Mouse (Mus musculus) erythroblast, adult 5-6 weeks (primary cell): Measurements from ENCODE around the gene Cep57l1. TPM values are rescaled to one million over a fixed set of nuclear protein-coding genes. Genes with fewer than 3 reads are reported as not detected.
"Not testable (repeated sequence)": the region's sequence is repeated elsewhere in the genome, so short reads cannot be mapped to it uniquely, and the experiment has no call there.

Source experiments
- ATAC-seq: replicated peaks from 2 replicates; pipeline ENCODE4 v1.8.0; 2016; ENCODE audit warnings: moderate number of reproducible peaks, mild to moderate bottlenecking, moderate TSS enrichment, inconsistent platforms; ENCODE audit not compliant: poor library complexity, low FRiP score, severe bottlenecking
- total RNA-seq, 2 experiments: library from RNA; stranded (forward) in 1 of 2; stranded (reverse) in 1 of 2; fragments of 150-400 nt in 1 of 2; fragments of 200-764, 138-1000 nt in 1 of 2; gene quantifications; 2 replicates each; pipeline versions ENCODE4 v1.2.3 to v1.2.4; 2015 to 2017; ENCODE audit warnings: low replicate concordance in 2 of 2

Cep57l1 gene
- total RNA-seq, 2 experiments from 2014 or later: 7.1 to 11.5 TPM

GRCm38 (mm10) chr10:41818733-41819070, 9.0 kb upstream of the Cep57l1 start:
- not testable (repeated sequence) for ATAC-seq

DNA sequence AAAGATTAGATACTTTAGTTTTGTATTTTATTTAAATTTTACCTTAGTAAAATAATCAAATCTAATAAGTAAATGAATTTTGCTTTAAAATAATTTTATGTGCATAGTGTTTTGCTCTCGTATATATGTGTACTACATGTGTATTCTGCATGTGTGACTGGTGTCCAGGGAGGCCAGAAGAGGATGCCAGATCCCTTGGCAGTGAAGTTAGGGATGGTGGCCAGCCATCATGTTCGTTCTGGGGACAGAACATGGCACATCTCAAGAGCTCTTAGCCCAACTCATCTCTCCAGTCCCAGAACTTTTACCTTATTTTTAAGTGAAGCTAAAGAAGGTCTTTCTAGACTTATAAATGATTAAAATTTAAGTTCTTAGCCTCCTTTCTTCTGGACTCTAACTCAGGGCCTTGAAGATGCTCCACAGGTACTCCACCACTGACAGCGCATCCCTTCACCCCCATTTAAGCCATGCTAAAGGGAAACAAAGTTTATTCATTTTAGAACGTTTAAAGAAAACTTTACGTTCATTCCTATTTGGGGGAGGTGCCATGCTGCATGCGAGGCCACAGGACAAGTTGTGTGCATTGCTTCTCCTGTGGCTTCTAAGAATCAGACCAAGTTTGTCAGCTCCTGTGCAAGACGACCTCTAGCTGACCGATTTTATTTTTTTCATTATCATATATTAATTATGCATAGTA, 8.5 kb upstream of the Cep57l1 start:
- no peak for ATAC-seq

GRCm38 (mm10) chr10:41816516-41816915, 6.8 kb upstream of the Cep57l1 start:
- no peak for ATAC-seq

GRCm38 (mm10) chr10:41814305-41814853, 4.7 kb upstream of the Cep57l1 start:
- ATAC-seq: no peak

DNA sequence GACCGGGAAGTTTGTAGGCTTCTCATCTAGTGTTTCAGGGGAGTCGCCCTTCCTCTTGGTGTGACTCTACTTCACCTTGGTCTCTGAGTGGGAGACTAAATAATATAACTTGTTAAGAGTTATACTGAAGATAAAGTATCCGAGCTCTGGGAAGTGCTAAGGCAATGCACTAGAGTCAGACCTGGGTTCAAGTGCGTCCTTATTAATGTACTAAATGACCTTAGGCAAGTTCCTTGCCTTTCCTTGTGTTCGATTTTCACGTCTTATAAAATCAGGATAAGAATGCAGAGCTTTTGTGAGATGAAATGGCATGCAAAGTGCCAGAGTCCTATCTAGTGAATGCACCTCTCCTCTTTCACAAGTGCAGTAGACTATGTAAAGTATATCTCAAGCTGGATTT, 2.9 kb upstream of the Cep57l1 start:
- no peak for ATAC-seq

- ATAC-seq: peak; percentile 27
Observed at GRCm38 (mm10) chr10:41810564-41811455, 1.1 kb upstream of the Cep57l1 start.

DNA sequence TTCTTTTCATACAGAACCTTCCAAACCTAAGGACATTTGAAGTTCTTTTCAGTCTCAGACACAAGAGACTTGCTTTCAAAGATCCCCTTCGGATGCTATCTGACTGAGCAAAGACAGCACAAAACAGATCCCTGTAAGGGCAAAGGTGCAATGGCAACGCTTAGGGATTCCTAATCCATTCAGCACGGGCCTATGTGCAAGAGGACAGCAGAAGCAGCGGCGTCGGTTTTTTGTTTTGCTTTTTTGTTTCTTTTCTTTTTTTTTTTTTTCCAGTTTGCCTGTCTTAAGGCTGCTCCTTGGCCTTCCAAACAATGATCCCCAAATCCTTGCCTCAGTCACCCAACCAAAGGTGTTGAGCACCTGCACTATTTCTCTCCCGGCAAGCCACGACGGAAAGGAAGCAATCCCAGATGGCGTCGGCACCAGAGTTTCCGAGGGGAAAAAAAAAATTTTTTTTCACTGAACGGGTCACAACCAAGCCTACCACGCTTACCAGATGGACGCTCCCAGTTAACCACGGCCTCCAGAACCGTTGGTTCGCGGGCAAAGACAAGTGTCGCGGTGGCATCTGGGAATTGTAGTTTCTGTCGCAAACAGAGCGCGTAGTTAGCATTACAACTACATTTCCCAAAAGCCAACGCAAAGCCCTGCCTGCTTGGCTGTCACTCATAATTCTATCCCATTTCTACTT, 446 bp downstream of the Cep57l1 start:
- peak; percentile 89 for ATAC-seq

DNA sequence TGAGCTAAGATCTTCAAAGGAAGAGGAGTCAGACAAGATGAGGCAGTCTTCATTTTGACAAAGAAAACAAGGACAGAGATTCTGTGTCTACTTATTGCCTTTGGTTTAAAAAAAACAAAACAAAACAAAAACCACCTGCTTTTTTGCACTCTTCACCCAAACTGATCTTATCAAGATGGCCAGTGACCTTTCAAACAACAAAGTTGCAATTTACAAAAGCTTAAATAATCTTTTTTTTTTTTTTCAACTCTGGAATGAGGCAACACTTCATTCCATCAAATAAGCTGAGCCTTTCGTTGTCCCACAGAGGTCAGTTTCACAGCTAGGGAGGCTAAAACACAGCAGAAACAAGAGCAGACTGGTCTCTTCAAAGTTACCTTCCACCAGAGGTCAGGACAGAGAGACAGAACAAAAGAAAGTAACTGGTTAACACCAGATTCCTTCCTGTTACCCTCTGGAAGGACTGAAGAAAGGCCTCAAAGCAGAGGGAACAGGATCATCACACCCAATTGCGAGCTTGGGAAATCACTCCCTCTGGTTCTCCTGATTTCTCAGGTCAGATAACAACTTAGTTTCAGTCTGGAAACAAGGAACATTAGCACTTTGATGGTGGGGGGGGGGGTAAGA, 3.8 kb downstream of the Cep57l1 start:
- no peak for ATAC-seq

DNA sequence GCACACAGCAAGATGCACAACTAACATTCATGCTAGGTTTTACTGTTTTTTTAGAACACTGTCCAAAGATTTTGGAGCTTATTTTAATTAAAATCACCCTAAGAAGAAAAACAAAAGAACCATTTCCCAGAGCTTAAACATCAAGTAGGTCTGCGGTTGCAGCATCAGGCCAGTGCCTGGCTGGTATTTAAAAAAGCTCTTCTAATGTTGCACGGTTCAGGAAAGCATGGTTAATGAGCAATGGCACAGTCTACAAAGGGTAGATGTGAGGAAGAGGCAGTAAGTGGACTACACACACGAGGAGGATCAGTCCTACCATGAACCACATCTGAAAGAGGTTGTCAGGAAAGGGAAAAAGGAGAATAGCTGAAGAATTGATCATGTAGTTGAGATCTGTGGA, 5.0 kb downstream of the Cep57l1 start:
- ATAC-seq: no peak

- no peak for ATAC-seq
Observed at GRCm38 (mm10) chr10:41803467-41803866, 6.2 kb downstream of the Cep57l1 start.

DNA sequence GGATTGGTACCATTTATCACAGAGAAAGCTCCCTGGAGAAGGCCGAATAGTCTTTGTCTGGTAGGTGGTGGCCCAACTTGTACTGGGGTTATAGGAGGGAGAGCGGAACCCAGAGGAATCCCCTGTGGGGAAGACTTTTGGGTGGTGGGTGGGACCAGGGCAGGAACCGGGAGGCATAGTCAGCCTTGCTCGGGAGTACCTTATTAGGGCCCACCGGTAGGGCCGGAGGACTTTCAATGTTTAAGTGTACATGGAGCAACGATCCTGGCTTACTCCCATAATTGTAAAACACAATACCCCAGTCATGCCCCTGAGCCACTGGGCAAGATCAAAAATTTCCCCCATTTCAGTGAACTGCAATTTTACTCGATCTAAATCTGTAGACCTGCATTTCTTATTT, 12.4 kb downstream of the Cep57l1 start:
- no peak for ATAC-seq

DNA sequence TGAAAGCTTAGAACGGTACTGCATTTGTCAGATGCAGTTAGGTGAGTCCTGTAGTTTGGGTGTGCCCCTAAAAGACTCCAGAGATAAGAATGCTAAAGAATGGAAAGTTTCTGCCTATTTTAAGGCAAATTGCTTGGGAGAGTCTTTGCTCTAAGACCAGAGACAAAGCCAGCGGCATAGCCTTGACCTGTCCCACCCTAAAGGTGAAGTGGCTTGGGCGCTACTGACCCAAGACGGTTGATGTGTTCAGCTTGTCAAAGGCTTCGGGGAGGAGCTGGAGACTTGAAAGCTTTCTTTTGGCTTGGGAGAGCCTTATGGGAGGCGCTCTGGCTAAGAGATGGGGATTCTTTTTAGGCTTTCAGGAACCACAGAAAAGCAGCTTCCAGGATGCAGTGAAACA, 17.3 kb downstream of the Cep57l1 start:
- ATAC-seq: no peak

DNA sequence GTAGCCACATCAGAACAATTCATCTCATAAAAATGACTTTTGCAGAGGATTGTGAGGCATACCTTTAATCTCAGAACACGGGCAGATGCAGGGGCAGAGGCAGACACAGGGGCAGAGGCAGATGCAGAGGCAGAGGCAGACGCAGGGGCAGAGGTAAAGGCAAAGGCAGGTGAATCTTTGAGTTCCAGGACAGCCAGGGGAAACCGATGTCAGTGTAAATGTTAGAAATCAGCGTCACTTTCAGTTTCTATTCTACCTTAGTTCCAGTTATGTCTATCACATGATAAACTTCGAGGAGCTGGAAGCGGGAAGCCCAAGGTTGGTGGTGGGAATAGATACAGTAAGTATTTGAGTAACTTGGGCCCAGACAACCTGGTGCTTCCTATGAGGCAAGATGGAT, 42.4 kb downstream of the Cep57l1 start:
- no peak for ATAC-seq

GRCm38 (mm10) chr10:41766280-41766679, 43.4 kb downstream of the Cep57l1 start:
- no peak for ATAC-seq

DNA sequence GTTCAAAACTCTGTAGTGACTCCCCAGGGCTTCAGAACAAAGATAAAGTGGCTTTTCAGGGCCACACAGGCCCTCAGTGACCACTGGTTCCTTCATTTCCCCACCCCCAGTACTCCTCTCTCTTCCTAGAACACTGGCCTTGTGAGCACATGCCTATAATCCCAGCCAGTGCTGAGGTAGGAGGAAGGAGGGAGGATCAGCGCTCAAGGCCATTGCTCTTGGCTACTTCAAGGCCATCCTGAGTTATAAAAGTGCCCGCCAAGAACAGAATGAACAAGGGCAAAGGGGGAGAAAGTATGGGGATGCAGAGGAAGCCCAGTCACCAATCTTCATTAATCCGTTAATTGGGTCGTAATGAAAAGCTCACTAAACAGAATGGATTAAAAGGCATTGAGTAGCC, 44.1 kb downstream of the Cep57l1 start:
- no peak for ATAC-seq

- ATAC-seq: no peak
Observed at GRCm38 (mm10) chr10:41763741-41764385, 45.8 kb downstream of the Cep57l1 start.

DNA sequence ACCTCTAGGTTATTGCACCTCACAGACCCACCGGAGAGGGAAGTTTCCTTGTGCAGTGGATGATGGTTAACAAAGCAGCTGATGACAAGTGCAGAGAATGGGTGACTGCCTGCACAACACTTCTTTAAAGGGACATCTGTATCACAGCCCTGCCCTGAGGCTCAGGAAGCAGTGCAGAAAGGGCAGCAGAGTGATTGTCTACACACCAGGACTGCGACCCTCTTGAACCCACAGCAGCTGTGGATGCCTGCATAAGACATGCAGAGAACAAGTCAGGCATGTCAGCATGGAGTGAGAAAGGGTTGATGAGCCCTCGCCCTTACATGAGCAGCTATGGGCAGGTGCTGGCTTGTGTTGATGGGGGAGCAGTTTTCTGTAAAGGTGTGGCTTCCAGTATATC, 48.8 kb downstream of the Cep57l1 start:
- no peak for ATAC-seq

DNA sequence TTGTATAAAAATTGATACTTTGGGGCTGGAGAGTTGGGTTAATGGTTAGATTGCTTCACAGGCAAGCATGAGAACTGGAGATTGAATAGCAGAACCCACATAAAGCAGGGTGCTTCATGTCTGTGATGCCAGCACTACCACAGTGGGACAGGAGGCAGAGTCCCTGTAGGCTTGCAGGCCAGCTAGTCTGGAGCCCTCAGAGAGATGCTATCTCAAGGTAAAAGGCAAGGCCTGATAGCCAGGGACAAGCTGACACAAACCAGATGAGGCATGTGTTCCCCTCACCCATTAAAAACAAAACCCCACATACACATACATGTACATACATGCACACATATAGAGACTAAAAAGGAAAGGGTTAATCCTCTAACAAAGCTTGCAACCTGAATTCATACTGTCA, 51.6 kb downstream of the Cep57l1 start:
- no peak for ATAC-seq

- ATAC-seq: no peak
Observed at GRCm38 (mm10) chr10:41757226-41757625, 52.4 kb downstream of the Cep57l1 start.
